Mouse (Mus musculus) Muller cell, postnatal 12 days (primary cell): ENCODE data around the gene Arhgap10.

Experiments used
- DNase-seq: peaks from one replicate; pipeline ENCODE4 v3.0.0-alpha.2; 2015; ENCODE audit errors: inconsistent ontology term

Arhgap10 gene

DNA sequence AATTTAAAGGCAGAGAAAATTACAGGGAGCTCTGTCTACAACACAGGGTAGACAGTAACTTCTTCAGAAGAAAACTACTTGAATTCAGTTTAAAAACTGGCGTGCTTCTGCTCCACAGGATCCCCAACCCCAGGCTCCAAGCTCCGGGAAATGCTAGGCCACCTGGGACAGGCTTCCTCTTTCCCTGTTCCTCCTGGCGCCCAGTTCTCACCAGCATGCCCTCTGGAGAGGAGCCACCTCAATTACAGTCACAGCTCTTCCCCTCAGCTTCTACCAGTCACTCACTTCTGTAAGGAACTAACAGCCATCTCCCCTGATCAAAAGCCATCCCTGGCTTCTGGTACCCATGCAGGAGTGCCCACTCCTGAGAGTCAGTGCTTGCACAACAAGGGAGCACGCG lies 32.9 kb downstream of the Arhgap10 start:
- no peak for DNase-seq

DNA sequence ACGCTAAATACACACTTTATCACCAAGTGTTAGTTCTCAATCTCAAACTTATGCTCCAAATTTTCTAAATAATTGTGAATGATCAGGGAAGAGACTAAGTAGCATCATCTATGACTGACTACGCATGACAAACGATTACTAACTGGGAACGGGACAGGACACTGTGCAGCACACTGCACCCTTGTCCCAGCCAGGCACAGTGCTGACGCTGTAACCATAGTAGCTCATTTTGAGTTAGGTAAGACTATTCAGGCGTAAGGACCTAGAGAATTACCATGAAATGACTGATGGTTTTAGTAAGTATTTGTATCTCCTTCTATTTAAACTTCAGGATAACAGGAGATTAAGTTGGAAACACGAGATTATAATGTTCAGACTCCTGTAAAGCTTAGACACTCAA lies 33.5 kb downstream of the Arhgap10 start:
- DNase-seq: no peak

DNA sequence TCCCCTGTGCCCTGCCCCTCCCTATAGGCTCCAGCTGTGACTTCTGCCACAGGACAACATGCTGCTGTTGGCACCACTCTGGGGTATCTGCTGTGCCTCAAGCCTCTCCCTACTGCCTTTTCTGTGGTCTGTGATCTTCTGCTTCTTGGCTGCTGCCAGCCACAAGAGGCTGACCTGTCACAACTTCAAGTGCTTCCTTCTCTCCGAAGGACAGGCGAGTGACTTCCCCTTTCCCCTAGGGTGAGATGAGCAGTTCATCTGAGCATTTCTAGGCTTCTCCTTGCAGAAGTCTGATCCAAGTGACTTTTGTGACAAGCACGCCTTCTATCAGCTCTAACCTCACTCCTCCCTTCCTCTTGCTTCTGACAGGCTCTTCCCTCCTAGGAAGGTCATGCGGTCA lies 34.1 kb downstream of the Arhgap10 start:
- no peak for DNase-seq

GRCm38 (mm10) chr8:77481791-77482190 lies 36.0 kb downstream of the Arhgap10 start:
- peak; percentile 73 for DNase-seq

- no peak for DNase-seq
Observed at GRCm38 (mm10) chr8:77479995-77480394, 37.8 kb downstream of the Arhgap10 start.

GRCm38 (mm10) chr8:77478913-77479273 lies 38.9 kb downstream of the Arhgap10 start:
- DNase-seq: no peak

DNA sequence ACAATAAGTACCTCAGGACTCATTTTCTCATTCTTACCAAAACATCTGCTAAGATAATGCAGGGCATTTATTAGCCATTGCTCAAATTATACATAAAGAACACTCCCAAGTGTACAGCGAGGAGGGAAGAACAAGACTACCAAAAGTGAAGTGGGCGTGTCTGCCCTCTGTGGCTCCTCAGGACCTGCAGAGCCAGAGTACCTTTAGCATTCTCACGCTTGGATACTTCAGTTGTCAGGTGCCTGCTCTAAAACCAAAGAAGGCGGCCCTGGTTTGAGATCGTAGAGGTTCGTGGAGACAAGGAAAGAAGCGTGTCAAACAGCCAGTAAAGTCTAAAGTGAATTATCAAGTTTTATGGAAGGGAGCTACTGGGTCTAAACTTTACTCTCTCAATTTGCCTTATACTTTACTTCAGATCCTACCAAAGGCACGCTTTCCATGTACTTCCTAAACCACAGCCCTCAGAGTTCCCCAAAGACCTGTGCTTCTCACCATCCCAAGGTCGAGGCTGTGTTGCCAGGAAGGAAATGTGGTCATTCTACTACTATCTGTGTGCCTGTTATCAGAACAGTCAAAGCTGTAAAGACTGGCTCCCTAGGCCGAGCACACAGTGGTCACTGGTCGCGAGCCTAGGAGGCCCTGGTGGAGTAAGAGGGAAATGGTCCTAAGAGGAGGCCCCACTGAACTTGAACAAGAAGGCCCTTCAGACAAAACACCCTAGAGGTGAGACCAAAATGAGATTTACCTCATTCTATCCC lies 39.4 kb downstream of the Arhgap10 start:
- DNase-seq: no peak

DNA sequence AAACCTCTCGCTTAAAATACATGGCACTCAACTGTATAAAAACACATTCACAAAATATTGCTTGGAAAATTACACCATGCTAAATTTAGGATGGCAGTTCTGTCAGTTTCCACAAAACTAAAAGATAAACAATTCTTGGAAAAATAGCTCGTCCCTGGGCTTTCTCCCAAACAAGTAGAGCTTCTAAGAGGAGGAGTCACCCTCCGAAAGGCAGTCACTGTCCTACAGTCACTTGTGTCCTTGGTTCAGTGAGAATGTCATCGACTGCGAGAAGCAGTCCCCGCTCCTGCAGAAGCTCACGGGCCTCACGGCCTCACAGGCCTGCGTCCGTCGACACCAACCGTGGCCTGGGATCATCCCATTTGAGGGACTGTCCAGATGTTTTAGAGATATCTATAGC lies 40.1 kb downstream of the Arhgap10 start:
- DNase-seq: no peak

- no peak for DNase-seq
Observed at GRCm38 (mm10) chr8:77474614-77475013, 43.1 kb downstream of the Arhgap10 start.

GRCm38 (mm10) chr8:77473773-77474172 lies 44.0 kb downstream of the Arhgap10 start:
- DNase-seq: no peak

- peak; percentile 38 for DNase-seq
Observed at GRCm38 (mm10) chr8:77473373-77473772, 44.4 kb downstream of the Arhgap10 start.

DNA sequence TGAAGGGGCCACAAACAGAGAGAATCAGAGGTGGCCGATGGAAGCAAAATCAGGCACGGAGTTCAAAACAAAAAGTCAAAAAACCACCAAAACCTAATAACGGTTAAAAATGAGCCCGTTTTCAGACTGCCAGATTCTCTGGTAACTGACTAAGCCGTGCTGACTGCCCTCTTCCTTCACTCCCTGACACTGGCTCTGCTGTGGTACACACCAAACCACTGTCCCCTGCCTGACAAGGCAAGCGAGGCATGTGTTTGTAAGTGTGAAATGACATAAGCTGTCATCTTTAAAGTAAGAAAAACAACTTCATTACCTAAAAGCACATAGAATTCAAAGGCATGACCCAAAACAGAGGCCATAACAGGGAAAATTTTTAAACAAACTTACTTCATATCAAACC lies 56.4 kb downstream of the Arhgap10 start:
- no peak for DNase-seq

- DNase-seq: no peak
Observed at GRCm38 (mm10) chr8:77460363-77460762, 57.4 kb downstream of the Arhgap10 start.

GRCm38 (mm10) chr8:77459696-77460095 lies 58.1 kb downstream of the Arhgap10 start:
- DNase-seq: no peak

DNA sequence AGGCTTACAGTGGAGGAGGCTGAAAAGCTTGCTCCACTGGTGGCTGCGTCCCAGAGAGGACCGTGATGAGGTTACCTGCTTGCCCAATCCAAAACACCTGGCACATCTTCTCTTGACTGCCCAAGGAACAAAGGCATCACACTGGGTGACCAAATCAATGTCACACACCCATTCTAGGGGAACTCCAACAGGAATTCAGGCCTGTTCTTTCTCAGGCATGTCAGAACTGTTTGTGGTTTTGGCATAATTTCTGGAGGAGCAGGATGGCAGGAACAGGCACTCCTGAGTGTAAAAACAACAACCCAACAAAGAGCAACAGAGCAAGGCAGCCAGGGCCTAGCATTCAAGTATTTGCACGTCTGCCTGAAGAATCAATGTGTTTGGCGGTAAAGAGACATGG lies 59.2 kb downstream of the Arhgap10 start:
- peak; percentile 64 for DNase-seq

DNA sequence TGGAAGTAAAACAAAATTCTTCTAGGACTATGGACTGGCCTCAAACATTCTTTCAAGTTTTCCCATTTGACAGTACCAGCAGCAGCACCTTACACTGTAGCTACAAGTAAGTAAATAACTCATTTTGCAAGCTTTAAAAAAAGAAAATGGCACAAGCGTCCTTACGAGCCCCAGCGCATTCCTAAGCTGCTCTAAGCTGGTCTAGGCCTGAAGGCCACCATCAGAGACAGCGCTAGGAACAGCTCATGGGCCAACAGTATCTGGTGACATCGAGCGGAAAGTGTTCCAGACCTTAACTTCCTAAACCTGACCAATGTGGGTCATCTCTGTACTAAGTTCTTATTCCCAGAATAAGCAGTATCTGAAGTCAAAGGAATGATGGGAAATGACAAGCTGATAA lies 61.5 kb downstream of the Arhgap10 start:
- DNase-seq: no peak

DNA sequence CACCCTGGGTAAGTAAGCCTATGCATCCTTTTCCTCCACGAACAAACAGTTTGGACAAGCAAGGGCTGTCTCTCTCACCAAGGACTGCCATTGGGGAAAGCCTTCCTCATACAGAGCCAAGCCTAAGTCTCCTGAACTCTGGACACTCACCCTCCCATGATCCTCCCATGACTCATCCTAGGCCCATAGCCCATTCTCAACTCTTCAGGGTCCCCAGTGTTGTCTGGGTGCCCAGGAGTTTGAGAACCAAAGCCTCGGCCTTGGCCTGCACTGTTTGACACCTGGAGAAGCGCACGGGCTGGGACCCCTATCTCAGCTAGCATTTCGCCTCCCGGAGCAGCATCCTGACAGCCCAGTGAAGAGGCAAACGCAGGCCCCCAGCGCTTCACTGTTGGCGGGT lies 63.9 kb downstream of the Arhgap10 start:
- DNase-seq: no peak

GRCm38 (mm10) chr8:77451466-77452382 lies 66.0 kb downstream of the Arhgap10 start:
- DNase-seq: no peak

GRCm38 (mm10) chr8:77451052-77451451 lies 66.7 kb downstream of the Arhgap10 start:
- DNase-seq: no peak

DNA sequence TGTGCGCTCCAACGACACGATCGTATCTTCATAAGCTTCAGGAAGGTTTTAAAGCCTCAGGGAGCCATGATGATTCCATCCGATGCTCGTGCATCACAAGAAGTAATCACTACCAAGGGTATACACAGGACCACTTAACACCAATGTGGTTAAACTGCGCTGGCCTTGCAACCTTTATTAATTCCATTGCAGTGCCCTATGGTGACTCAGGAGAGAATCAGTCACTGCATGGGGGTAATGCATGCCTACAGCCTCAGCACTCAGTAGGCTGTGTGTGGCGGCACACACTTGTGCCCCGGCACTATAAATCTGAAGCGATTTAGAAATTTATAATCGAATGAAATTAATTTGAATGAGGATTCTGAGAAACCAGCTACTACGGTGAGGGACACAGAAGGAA lies 71.5 kb downstream of the Arhgap10 start:
- no peak for DNase-seq

DNA sequence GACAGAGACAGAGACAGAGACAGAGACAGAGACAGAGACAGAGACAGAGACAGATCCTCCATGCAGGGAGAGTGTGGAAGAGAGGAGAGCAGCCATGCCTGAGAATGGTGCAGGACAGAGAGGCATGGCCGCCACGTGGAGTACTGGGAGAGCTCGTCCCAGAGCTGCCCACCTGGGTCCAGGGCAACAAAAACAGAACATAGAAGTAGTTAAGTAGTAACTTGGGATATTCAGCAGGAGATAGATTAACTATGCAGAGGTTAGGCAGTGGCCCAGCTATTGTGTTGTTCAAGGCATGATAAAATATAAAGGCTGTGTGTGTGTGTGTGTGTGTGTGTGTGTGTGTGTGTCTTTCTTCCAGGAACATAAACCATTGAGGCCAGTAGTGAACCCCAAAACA lies 72.1 kb downstream of the Arhgap10 start:
- DNase-seq: no peak

- DNase-seq: peak; percentile 36
Observed at GRCm38 (mm10) chr8:77444166-77444870, 73.4 kb downstream of the Arhgap10 start.
